In the genomic region with DNA sequence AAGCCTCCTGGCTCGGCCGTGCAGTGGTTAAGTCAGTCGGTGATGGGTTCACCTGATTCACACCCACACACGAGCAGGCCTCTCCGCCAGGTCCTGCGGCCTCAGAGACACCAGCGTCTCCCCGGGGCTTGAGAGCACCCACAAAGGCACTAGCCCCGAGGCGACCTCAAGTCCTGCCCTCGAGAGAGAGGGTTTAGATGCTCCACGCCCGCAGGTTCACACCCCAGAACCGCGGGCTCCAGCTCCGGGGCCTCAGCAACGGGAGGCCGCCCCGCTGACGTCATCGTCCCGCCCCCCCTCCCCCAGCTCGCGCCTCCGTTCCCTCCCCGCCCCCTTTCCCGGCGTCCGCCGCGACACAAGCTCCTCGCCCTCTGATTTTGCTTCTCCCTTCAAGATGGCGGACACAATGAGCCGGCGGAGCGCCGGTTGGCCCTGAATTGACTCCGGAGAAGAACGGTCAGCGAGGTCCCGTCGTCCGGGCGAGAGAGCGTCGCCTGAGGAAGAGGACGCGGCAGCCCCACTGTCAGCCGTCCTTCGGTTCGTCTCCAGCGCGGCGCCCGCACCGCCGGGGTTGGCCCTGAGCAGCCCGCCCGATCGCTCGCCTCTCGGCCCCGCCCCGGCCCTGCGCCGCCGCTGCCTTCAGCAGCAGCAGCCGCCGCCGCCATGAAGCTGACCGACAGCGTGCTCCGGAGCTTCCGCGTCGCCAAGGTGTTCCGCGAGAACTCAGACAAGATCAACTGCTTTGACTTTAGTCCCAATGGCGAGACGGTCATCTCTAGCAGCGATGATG, we compare ENCODE assay signal across 8 mouse cellular contexts. TPM values are rescaled to one million over a fixed set of nuclear protein-coding genes. Genes with fewer than 3 reads are reported as not detected.
DNase-seq lines count a peak whose midpoint lies in the region; ATAC-seq and TF ChIP-seq lines count a peak whose summit lies in the region.

Wdr82 (plus strand) TSS at position 373 of the 790 bp plus-strand sequence.

- WGBS in cerebellum, adult 2 months = under 1% methylated on average over 80 of the region's 81 CpGs
- 3% methylated on average over 68 of the region's 81 CpGs for WGBS in lung, postnatal 0 days

- peak; percentile 95 for DNase-seq in MEL (ENCODE audit: low read depth, low spot score)
- DNase-seq in cerebellum, adult 2 months = peak; percentile 92 to 93
- peak; percentile 88 for DNase-seq in forelimb bud, embryonic 11.5 days (ENCODE audit: low read depth, low spot score)
- DNase-seq in layer of hippocampus, adult 9-11 months = peak; percentile 90
- peak; percentile 97 for DNase-seq in lung, postnatal 0 days (ENCODE audit: low spot score)
- peak; percentile 82 for DNase-seq in ovary, postnatal 14 days (ENCODE audit: low spot score)
- peak; percentile 93 for DNase-seq in thymus, postnatal 14 days

- H3K4me2 ChIP-seq in lung, postnatal 0 days (replicated peaks; ENCODE audit: low read depth, low read length) = peak within 1 kb of the TSS; percentile 79

- peaks cover 2 to 33% of the 10 kb centered on the region in 2 experiments; a peak in 3 of 4 replicates for H3K36me3 ChIP-seq in MEL (ENCODE audit: control insufficient read depth in 1 of 2, insufficient read depth in 2 of 2, low read length in 2 of 2)
- H3K36me3 ChIP-seq in lung, postnatal 0 days (ENCODE audit: insufficient read depth, low read length) = no peaks in the 10 kb centered on the region

- peaks cover 42% of the 10 kb centered on the region for H3K79me2 ChIP-seq in MEL (ENCODE audit: control insufficient read depth, insufficient read depth, low read length, poor library complexity)

- TF ChIP-seq RAD21 in MEL (IDR thresholded peaks at IDR 0.05; ENCODE audit: low read depth, low read length) = no peak

- H3K27me3 ChIP-seq in MEL (ENCODE audit: control insufficient read depth in 1 of 2, insufficient read depth in 2 of 2, low read length in 2 of 2) = no peaks in the 10 kb centered on the region
- no peaks in the 10 kb centered on the region for H3K27me3 ChIP-seq in cerebellum, adult 2 months (ENCODE audit: control insufficient read depth, insufficient read depth, low read length)
- H3K27me3 ChIP-seq in lung, postnatal 0 days (replicated peaks; ENCODE audit: insufficient read depth, low read length) = no peaks in the 10 kb centered on the region

- ATAC-seq in hematopoietic stem cell, adult 5-6 weeks (replicated peaks in 1 of 2; ENCODE audit: insufficient read depth in 1 of 2, low FRiP score in 2 of 2, low TSS enrichment in 1 of 2, low read depth in 1 of 2, poor library complexity in 2 of 2, severe bottlenecking in 2 of 2) = peak; percentile 69 to 85
- peak; percentile 94 for ATAC-seq in lung, postnatal 0 days

- H3K9me3 ChIP-seq in MEL (replicated peaks; ENCODE audit: insufficient read depth, low read length) = no peaks in the 10 kb centered on the region
- H3K9me3 ChIP-seq in lung, postnatal 0 days (ENCODE audit: low read length) = no peaks in the 10 kb centered on the region

- TF ChIP-seq CTCF in MEL (IDR thresholded peaks at IDR 0.05 in 2 of 3, conservative IDR thresholded peaks at IDR 0.05 in 1 of 3; ENCODE audit: control insufficient read depth in 1 of 3, insufficient read depth in 1 of 3, low read depth in 2 of 3, low read length in 3 of 3, poor library complexity in 1 of 3, severe bottlenecking in 1 of 3) = no peak
- TF ChIP-seq CTCF in cerebellum, adult 2 months (IDR thresholded peaks at IDR 0.05; ENCODE audit: borderline replicate concordance, insufficient read depth, low read depth, low read length) = no peak
- TF ChIP-seq CTCF in lung, postnatal 0 days (IDR thresholded peaks at IDR 0.05) = no peak

- H3K4me3 ChIP-seq in MEL (ENCODE audit: control insufficient read depth in 1 of 2, insufficient read depth in 1 of 2, low read depth in 2 of 2, low read length in 2 of 2) = peak within 1 kb of the TSS; percentile 74 to 85
- H3K4me3 ChIP-seq in cerebellum, adult 2 months (replicated peaks; ENCODE audit: insufficient read depth, low read depth, low read length) = peak within 1 kb of the TSS; percentile 97
- peak within 1 kb of the TSS; percentile 91 for H3K4me3 ChIP-seq in lung, postnatal 0 days (ENCODE audit: low read depth, low read length)

- TF ChIP-seq POLR2A in MEL (IDR thresholded peaks at IDR 0.05; ENCODE audit: control insufficient read depth in 1 of 2, insufficient read depth in 1 of 2, low read depth in 1 of 2, low read length in 2 of 2, poor library complexity in 1 of 2) = peak; percentile 94 to 95
- peak; percentile 79; the same call in 1 of the 2 replicates for TF ChIP-seq POLR2A in cerebellum, adult 2 months (IDR thresholded peaks at IDR 0.05; ENCODE audit: borderline replicate concordance, insufficient read depth, low read length)

- H3K4me1 ChIP-seq in MEL (ENCODE audit: control insufficient read depth in 1 of 2, insufficient read depth in 2 of 2, low read length in 2 of 2) = peaks cover 24 to 25% of the 10 kb centered on the region in 2 experiments
- H3K4me1 ChIP-seq in cerebellum, adult 2 months (ENCODE audit: control insufficient read depth, insufficient read depth, low read length) = peaks cover 11% of the 10 kb centered on the region
- H3K4me1 ChIP-seq in lung, postnatal 0 days (ENCODE audit: insufficient read depth, low read depth, low read length) = peaks cover 11% of the 10 kb centered on the region; the same call in 1 of the 2 replicates

- H3K9ac ChIP-seq in MEL (ENCODE audit: control insufficient read depth, low read depth, low read length, poor library complexity, severe bottlenecking) = peak within 1 kb of the TSS; percentile 96
- H3K9ac ChIP-seq in lung, postnatal 0 days (replicated peaks; ENCODE audit: low read depth) = peak within 1 kb of the TSS; percentile 76

- no peak; a peak in 1 of 4 replicates for TF ChIP-seq EP300 in MEL (IDR thresholded peaks at IDR 0.05; ENCODE audit: low read depth in 1 of 2, low read length in 2 of 2)
- TF ChIP-seq EP300 in lung, postnatal 0 days (IDR thresholded peaks at IDR 0.05) = no peak

- peak within 1 kb of the TSS; percentile 85 for H3K27ac ChIP-seq in MEL (ENCODE audit: control insufficient read depth, low read depth, low read length)
- peak within 1 kb of the TSS; percentile 95 for H3K27ac ChIP-seq in cerebellum, adult 2 months (ENCODE audit: insufficient read depth, low read length)
- H3K27ac ChIP-seq in lung, postnatal 0 days (ENCODE audit: low read length) = peak within 1 kb of the TSS; percentile 98

TF ChIP-seq in MEL, 35 proteins besides CTCF, POLR2A, EP300 and RAD21 (continues in another document):
- TF ChIP-seq SMC3 (IDR thresholded peaks at IDR 0.05; ENCODE audit: low read depth, low read length) (no peak), USF2 (IDR thresholded peaks at IDR 0.05; ENCODE audit: borderline replicate concordance in 1 of 2, insufficient read depth in 1 of 2, low read depth in 1 of 2, low read length in 2 of 2) (no peak), NRF1 (IDR thresholded peaks at IDR 0.05; ENCODE audit: insufficient read depth, low read depth, low read length, poor library complexity, severe bottlenecking) (no peak), POLR2AphosphoS2 (IDR thresholded peaks at IDR 0.05; ENCODE audit: low read length) (peak; percentile 92), ZKSCAN1 (IDR thresholded peaks at IDR 0.05; ENCODE audit: low read depth, low read length) (no peak), BHLHE40 (IDR thresholded peaks at IDR 0.05; ENCODE audit: borderline replicate concordance, low read depth, low read length) (no peak), TBP (IDR thresholded peaks at IDR 0.05; ENCODE audit: low read depth, low read length) (0 out of 2 replicates have a peak, but pooled peaks have one; percentile 47), TAL1 (IDR thresholded peaks at IDR 0.05; ENCODE audit: low read length) (no peak), TCF12 (IDR thresholded peaks at IDR 0.05; ENCODE audit: low read depth, low read length) (peak; percentile 66; the same call in 1 of the 2 replicates), MAX (IDR thresholded peaks at IDR 0.05; ENCODE audit: low read length) (peak; percentile 91), NELFE (IDR thresholded peaks at IDR 0.05; ENCODE audit: low read depth, low read length) (peak; percentile 96), POLR2AphosphoS5 (IDR thresholded peaks at IDR 0.05; ENCODE audit: borderline replicate concordance, low read depth, low read length) (no peak), CHD2 (IDR thresholded peaks at IDR 0.05; ENCODE audit: low read length) (no peak), GATA1 (IDR thresholded peaks at IDR 0.05; ENCODE audit: low read depth, low read length) (no peak), MXI1 (IDR thresholded peaks at IDR 0.05; ENCODE audit: low read depth, low read length) (peak; percentile 65), CHD1 (IDR thresholded peaks at IDR 0.05; ENCODE audit: low read depth, low read length) (no peak; the same call in 1 of the 2 replicates), KAT2A (conservative IDR thresholded peaks at IDR 0.05; ENCODE audit: low read depth, low read length) (no peak; the same call in 1 of the 2 replicates), HCFC1 (IDR thresholded peaks at IDR 0.05; ENCODE audit: low read depth, low read length) (peak; percentile 80), JUND (IDR thresholded peaks at IDR 0.05; ENCODE audit: low read depth, low read length) (no peak), E2F4 (IDR thresholded peaks at IDR 0.05; ENCODE audit: borderline replicate concordance, low read depth, low read length) (no peak), MEF2A (IDR thresholded peaks at IDR 0.05; ENCODE audit: extremely low read depth, insufficient replicate concordance, low read depth, low read length, poor library complexity, severe bottlenecking) (0 out of 2 replicates have a peak, but pooled peaks have one; percentile 24), MAFK (IDR thresholded peaks at IDR 0.05; ENCODE audit: borderline replicate concordance, low read depth, low read length) (no peak), RCOR1 (IDR thresholded peaks at IDR 0.05; ENCODE audit: low read depth, low read length) (no peak), ZMIZ1 (IDR thresholded peaks at IDR 0.05; ENCODE audit: low read depth, low read length) (peak; percentile 94), MYC (IDR thresholded peaks at IDR 0.05; ENCODE audit: low read depth, low read length) (no peak; the same call in 1 of the 2 replicates), SIN3A (IDR thresholded peaks at IDR 0.05; ENCODE audit: low read length) (peak; percentile 87), ZNF384 (IDR thresholded peaks at IDR 0.05; ENCODE audit: low read depth, low read length) (no peak), GABPA (IDR thresholded peaks at IDR 0.05; ENCODE audit: low read depth, low read length) (no peak)

RNA-seq across cellular contexts. Expression of gene Wdr82, which starts in this region (rescaled TPM):
- total RNA-seq in MEL (2012; rRNA removed) = 72.2 and 78.0 TPM in 2 replicates
- 100 to 1,000 TPM in 1 of 2 experiments, 10 to 100 TPM in 1; 41.7 to 108 TPM for polyA plus RNA-seq in MEL (2012; ENCODE audit: insufficient read depth in 1 of 2, insufficient read length in 2 of 2, low read depth in 1 of 2, low replicate concordance in 2 of 2, missing spikeins in 1 of 2)
- 137 and 140 TPM in 2 replicates for polyA plus RNA-seq in cerebellum, adult 2 months (2012; rRNA removed)
- total RNA-seq in hematopoietic stem cell, adult 5-6 weeks (2017) = 88.3 and 101 TPM in 2 replicates
- polyA plus RNA-seq in lung, postnatal 0 days (2015; fragmentation: Nextera tagmentation; extraction: Ambion mirVana) = 11.3 and 13.2 TPM in 2 replicates

Comparison
In these comparisons a context has a peak if more than half of its experiments do, and no peak if none do; other contexts are left out.
1. Peak in every context shown above with its lines: DNase-seq, ATAC-seq, H3K4me3 ChIP-seq and H3K27ac ChIP-seq.